Mouse (Mus musculus) adrenal gland, adult 2 months (tissue): ENCODE measurements around the gene Pou3f1. TPM values are rescaled to one million over a fixed set of nuclear protein-coding genes. Genes with fewer than 3 reads are reported as not detected.

ENCODE experiments used
- DNase-seq: peaks from one replicate; pipeline ENCODE4 v3.0.0; 2021
- long read RNA-seq: library from polyadenylated mRNA; stranded (forward); transcript quantifications from one replicate; pipeline ENCODE4 v2.0.0, GENCODE M21; 2021
- polyA plus RNA-seq: library from polyadenylated mRNA; depleted of rRNA; stranded (reverse); fragments of >200 nt; gene quantifications from 2 replicates; pipeline ENCODE4 v1.2.3, GENCODE M21; 2012; rRNA removed
- total RNA-seq, 2 experiments: library from RNA; stranded (reverse); gene quantifications; 2 replicates each; pipeline ENCODE4 v1.2.3; 2021

The Pou3f1 gene
- total RNA-seq (under 1 TPM in 1 of 2 experiments, not detected in 1; 0.10 TPM), polyA plus RNA-seq (0.15 and 0.26 TPM in 2 replicates)
- long read RNA-seq = 0 reads

DNA sequence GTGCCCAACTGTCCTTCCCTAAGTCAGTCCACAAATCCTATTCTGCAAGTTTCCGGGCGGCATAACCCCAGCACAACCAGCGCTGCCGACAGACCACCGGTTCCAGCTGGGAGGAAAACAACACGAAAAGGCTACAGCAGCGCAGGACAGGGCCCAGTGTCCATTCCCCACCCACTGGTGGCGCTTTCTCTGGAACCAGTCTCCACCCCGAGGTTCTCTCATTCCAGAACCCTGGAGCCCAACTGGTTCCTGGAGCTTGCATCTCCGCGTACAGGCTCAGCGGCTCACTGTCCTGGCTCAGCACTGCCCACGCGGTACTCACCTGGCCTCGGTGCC, at the start of gene Pou3f1:
Gene Pou3f1 (plus strand): TSS at position 290 of the 336 bp plus-strand sequence.
- DNase-seq = no peak

GRCm38 (mm10) chr4:124607166-124607565, 49.4 kb upstream of the Pou3f1 start:
- no peak for DNase-seq

GRCm38 (mm10) chr4:124610066-124610465, 46.5 kb upstream of the Pou3f1 start:
- DNase-seq = no peak

- no peak for DNase-seq
Observed at GRCm38 (mm10) chr4:124610703-124611102, 45.9 kb upstream of the Pou3f1 start, which contains the start of gene 3100002H09Rik. TSS of gene 3100002H09Rik (minus strand) at chr4:124610803.

GRCm38 (mm10) chr4:124611768-124612167, 44.8 kb upstream of the Pou3f1 start:
- no peak for DNase-seq

GRCm38 (mm10) chr4:124614189-124614588, 42.4 kb upstream of the Pou3f1 start:
- no peak for DNase-seq

GRCm38 (mm10) chr4:124615406-124615960, 41.1 kb upstream of the Pou3f1 start:
- no peak for DNase-seq

DNA sequence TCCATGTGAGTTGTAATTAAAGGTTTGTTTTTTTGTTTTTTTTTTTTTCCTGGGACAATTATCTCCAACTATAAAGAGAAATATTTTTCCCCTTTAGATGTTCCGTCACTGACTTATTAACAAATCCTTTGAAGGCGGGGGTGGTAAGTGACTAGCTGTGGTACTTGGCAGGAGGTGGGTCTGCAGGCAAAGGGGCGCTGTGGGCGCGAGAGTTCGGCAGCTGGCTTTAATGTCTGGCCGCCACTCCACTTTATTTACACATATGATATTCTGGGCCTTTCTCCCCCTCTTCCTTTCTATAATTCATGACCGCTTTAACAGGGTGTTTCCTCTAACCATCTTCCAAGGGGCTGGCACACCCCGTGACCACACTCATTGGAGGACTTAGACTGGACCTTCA, 40.6 kb upstream of the Pou3f1 start:
- DNase-seq = no peak

DNA sequence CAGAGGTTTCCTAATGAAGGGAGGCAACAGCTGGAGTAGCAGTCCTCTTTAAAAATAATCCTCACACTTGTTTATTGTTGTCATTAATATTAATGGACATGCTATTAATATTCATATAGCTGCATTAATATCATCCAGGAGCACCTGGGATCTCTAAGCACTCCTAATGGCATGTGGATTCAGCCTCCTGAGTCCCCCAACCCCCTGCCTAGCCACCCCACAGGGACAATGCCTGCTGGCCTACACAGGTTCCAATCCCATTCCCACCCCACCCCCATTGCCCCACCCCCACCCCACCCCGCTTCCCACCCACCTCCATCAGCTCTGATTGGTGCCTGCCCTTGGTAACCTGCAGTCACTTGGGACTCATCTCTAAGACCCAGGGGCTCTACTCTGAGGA, 40.0 kb upstream of the Pou3f1 start:
- DNase-seq = no peak

- DNase-seq = no peak
Observed at GRCm38 (mm10) chr4:124618599-124618998, 38.0 kb upstream of the Pou3f1 start.

DNA sequence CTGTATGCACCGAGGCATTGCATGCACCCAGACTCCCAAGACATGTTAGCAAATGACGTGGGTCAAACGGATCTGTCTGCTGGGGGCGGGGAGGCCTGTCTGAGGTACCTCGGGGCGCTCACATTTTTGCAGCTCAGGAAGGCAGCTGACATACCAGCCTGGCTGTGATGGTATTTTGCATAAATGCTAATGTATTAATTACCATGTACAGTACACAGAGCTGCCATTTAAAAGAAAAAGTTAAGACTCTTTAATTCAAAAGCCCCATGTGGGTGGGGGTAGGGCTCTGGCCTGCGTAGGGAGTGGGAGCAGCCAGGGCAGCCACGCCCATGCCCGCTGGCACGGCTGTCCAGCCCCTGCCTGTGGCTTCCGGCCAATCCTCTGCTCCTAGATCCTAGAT, 35.2 kb upstream of the Pou3f1 start:
- DNase-seq = no peak

DNA sequence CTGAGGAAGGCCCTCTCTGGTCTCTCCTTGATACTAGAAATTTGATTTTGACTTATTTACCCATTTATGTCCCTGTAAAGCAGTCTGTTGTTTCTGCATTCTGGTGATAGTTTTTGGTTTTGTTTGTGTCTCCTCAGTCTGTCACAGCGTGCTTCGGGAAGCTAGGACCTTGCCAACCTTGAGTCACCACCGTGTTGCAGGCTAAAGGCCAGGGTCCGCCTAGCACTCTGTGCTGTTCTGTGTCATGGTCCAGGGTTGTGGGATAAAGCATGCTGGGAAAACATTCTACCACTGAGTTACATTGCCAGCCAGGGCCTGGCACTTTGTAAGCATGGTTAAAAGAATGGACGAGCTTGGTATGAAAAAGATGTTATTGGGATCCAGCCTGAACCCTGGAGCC, 34.0 kb upstream of the Pou3f1 start:
- peak; percentile 58 for DNase-seq

- no peak for DNase-seq
Observed at GRCm38 (mm10) chr4:124624111-124624581, 32.5 kb upstream of the Pou3f1 start.

DNA sequence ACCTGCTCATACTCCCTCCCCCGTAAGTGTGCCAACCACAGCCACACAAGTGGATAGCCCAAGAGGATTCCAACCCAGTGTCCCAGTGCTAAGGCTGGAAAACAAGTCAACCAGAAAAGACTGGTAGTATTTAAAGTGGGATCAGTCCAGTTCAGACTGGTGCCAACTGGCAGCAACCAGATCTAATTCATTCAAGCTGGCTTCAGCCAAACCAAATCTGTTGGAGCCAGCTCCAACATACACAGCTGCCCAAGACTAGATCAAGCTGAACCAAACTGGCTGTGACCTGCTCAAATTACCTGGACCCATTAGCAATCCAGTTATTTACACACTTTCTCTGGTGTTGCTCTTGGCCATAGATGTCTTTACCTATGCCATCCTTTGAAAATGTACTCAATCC, 29.8 kb upstream of the Pou3f1 start:
- DNase-seq = no peak

DNA sequence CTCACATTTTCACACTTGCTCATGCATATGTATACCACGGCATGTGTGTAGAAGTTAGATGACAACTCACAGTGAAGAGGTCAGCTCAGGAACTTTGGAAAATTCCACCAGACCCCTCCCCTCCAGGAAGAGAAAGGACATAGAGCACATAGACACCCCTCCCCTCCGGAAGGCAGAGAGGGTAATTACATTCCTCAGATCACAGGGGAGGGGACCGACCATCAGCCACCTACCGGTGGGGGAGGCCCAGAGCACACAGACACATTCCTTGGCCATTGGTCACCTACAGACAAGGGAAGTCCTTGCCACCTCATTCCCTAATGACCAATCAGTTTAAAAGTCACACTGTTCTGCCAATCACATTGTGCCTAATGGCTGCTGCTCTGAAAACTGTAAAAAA, 25.2 kb upstream of the Pou3f1 start:
- DNase-seq = no peak

GRCm38 (mm10) chr4:124632856-124633255, 23.8 kb upstream of the Pou3f1 start:
- no peak for DNase-seq

DNA sequence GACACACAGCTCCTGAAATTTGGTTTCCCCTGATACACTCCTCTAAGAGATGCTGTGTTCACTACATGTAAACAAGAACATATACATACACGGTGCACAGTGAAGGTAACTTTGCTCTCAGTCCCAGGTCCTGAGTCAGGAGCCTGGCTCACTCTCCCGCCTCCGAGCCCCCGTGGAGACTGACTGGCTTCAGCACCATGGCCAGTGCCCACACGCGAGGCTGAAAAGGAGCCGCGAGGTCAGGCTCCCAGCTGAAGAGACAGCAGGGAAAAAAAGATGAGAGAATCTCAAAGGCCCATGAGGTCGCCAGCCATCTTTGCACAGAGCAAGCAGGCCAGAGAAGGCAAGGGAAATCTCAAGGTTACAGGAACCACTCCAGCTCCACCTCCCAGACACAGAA, 23.3 kb upstream of the Pou3f1 start:
- DNase-seq = peak; percentile 53

GRCm38 (mm10) chr4:124639715-124640114, 16.9 kb upstream of the Pou3f1 start:
- no peak for DNase-seq

- no peak for DNase-seq
Observed at GRCm38 (mm10) chr4:124643859-124644258, 12.7 kb upstream of the Pou3f1 start.

GRCm38 (mm10) chr4:124644974-124645433, 11.6 kb upstream of the Pou3f1 start:
- DNase-seq = peak; percentile 17

GRCm38 (mm10) chr4:124646591-124646990, 10.0 kb upstream of the Pou3f1 start:
- DNase-seq = peak; percentile 6

DNA sequence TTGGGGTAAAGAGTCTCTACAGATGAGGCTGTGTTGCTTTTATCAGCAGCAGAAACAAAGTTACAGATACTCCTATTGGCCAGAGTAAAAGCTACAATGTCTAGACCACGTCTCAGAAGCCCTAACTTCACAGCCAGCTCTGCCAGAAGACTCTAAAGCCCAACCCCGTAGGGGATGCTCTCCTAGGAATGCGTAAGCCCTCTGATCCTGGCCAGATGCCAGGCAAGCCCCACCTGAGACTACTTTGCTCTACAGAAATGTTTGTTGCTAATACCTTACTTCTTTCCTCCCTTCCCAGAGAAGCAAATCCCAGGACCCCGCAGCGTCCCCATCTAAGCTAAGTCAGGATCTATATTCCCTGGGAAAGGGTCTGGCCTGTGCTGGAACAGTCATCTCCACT, 8.7 kb upstream of the Pou3f1 start:
- no peak for DNase-seq

GRCm38 (mm10) chr4:124652886-124653285, 3.7 kb upstream of the Pou3f1 start:
- DNase-seq = no peak
